Mouse (Mus musculus) intestine, embryonic 15.5 days (tissue): Measurements from ENCODE around the gene Zc3h18. TPM values are rescaled to one million over a fixed set of nuclear protein-coding genes. Genes with fewer than 3 reads are reported as not detected.

Experiments used
- ATAC-seq: fragments of 200-750 bp; cut with Nextera tagmentation; 2 replicates; pipeline ENCODE4 v1.8.0; 2017; ENCODE audit warnings: moderate TSS enrichment, moderate library complexity
- H3K27ac ChIP-seq: fragments of 300-500 bp; sonication (generic); 2 replicates; pipeline ENCODE4 v1.5.1; 2015; ENCODE audit warnings: mild to moderate bottlenecking, inconsistent platforms
- H3K27me3 ChIP-seq: fragments of 300-500 bp; sonication (generic); replicated peaks from 2 replicates; pipeline ENCODE4 v1.6.1; 2015; ENCODE audit warnings: inconsistent platforms
- H3K36me3 ChIP-seq: fragments of 300-500 bp; sonication (generic); 2 replicates; pipeline ENCODE4 v1.6.1; 2015; ENCODE audit warnings: inconsistent platforms
- H3K4me1 ChIP-seq: fragments of 300-500 bp; sonication (generic); replicated peaks from 2 replicates; pipeline ENCODE4 v1.6.1; 2015; ENCODE audit warnings: inconsistent platforms
- H3K4me2 ChIP-seq: fragments of 300-500 bp; sonication (generic); replicated peaks from 2 replicates; pipeline ENCODE4 v1.6.1; 2015; ENCODE audit warnings: mild to moderate bottlenecking, inconsistent platforms
- H3K4me3 ChIP-seq: fragments of 300-500 bp; sonication (generic); replicated peaks from 2 replicates; pipeline ENCODE4 v1.5.1; 2015; ENCODE audit warnings: inconsistent platforms
- H3K9ac ChIP-seq: fragments of 300-500 bp; sonication (generic); 2 replicates; pipeline ENCODE4 v1.6.1; 2015; ENCODE audit warnings: inconsistent platforms
- H3K9me3 ChIP-seq: fragments of 300-500 bp; sonication (generic); 2 replicates; pipeline ENCODE4 v1.6.1; 2016; ENCODE audit warnings: inconsistent platforms
- WGBS: fragments of 180-500 bp; shearing (Covaris S2); methylation state at CpG from one replicate; pipeline ENCODE4 v1.1.7; 2015; 5-methylcytosine and 5-hydroxymethylcytosine counted together
- polyA plus RNA-seq: library from polyadenylated mRNA; unstranded; fragments of >200 nt; fragmentation: Nextera tagmentation; extraction: Ambion mirVana; gene quantifications from 2 replicates; pipeline ENCODE4 v1.2.1, GENCODE M21; 2015

The Zc3h18 gene
- polyA plus RNA-seq, 1 experiment from 2014 or later: 53.9 TPM

DNA sequence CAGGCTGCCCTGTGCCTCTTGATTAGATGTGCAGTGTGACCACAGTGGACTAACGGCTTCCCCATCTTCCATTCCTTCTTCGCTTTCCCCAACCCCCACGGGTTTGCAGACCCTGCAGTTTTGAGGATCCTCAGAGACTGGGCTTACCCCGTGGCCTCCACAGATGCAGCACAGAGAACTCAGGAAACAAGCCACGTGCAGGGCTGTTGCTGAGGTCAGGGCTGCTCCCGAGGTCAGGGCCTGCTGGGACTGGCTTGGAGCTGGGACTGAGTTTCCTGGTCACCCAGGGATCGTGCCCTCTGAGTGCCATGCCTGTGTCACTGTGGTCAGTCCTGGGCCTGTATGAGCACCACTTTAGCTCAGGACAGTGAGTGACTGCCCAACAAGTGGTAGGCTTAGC, 88.6 kb downstream of the Zc3h18 start:
- ATAC-seq: no peak
- H3K27ac ChIP-seq: no peak overlapping the region
- H3K36me3 ChIP-seq: peaks cover 15% of the 10 kb centered on the region
- H3K27me3 ChIP-seq: peaks cover 19% of the 10 kb centered on the region
- H3K4me2 ChIP-seq: no peak overlapping the region
- no peaks in the 10 kb centered on the region for H3K9me3 ChIP-seq
- no peak overlapping the region for H3K4me3 ChIP-seq
- H3K4me1 ChIP-seq: peaks cover 20% of the 10 kb centered on the region
- no peak overlapping the region for H3K9ac ChIP-seq
- 79% methylated on average over 7 of the region's 7 CpGs for WGBS

Other genes with a start within 250 kb of the Zc3h18 start
- 4.9 and 5.2 TPM in 2 replicates for gene Zfpm1, start 94.5 kb upstream of the Zc3h18 start, polyA plus RNA-seq
- not detected in 2 replicates for gene Trhr2, start 15.9 kb upstream of the Zc3h18 start, polyA plus RNA-seq
- not detected in 2 replicates for gene Il17c, start 45.4 kb downstream of the Zc3h18 start, polyA plus RNA-seq
- 307 and 314 TPM in 2 replicates for gene Cyba, start 56.3 kb downstream of the Zc3h18 start, polyA plus RNA-seq
- 60.2 and 68.3 TPM in 2 replicates for gene Mvd, start 66.8 kb downstream of the Zc3h18 start, polyA plus RNA-seq
- 0.57 and 0.86 TPM in 2 replicates for gene Snai3, start 84.1 kb downstream of the Zc3h18 start, polyA plus RNA-seq
- 29.5 and 31.5 TPM in 2 replicates for gene Rnf166, start 99.5 kb downstream of the Zc3h18 start, polyA plus RNA-seq
- 43.4 and 44.6 TPM in 2 replicates for gene Ctu2, start 99.5 kb downstream of the Zc3h18 start, polyA plus RNA-seq
- 10.8 and 12.2 TPM in 2 replicates for gene Piezo1, start 174.7 kb downstream of the Zc3h18 start, polyA plus RNA-seq
- gene Cdt1, start 191.4 kb downstream of the Zc3h18 start, polyA plus RNA-seq: 40.3 and 41.8 TPM in 2 replicates
- gene Aprt, start 200.3 kb downstream of the Zc3h18 start, polyA plus RNA-seq: 545 and 612 TPM in 2 replicates
- gene Galns, start 234.9 kb downstream of the Zc3h18 start, polyA plus RNA-seq: 17.1 and 18.8 TPM in 2 replicates
- gene Trappc2l, start 235.0 kb downstream of the Zc3h18 start, polyA plus RNA-seq: 58.0 and 76.0 TPM in 2 replicates
- gene Pabpn1l, start 246.1 kb downstream of the Zc3h18 start, polyA plus RNA-seq: not detected in 2 replicates